Mouse (Mus musculus): ENCODE measurements around the gene Sh3rf3. TPM values are rescaled to one million over a fixed set of nuclear protein-coding genes. Genes with fewer than 3 reads are reported as not detected.

Sh3rf3 gene
- polyA plus RNA-seq, 1 experiment from 2014 or later, result 1.0 TPM

DNA sequence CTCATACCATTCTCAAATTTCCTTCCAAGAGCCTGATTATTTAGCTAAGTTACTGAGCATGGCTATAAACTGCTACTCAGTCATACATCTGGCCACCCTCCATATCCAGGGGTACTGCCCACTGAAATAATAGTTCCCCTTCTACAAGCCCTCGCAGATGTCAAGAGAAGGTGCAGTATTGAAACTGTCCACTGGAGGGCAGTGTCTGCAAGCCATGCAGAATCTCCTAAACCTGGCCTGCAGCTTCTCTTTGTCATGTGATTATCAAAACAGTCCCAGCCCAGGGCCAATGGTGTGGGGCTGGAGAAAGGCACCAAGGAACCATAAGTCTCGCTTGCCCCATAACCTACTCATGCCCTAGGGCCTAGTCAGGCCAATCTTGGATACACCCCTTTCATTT is 295.9 kb downstream of the Sh3rf3 start:
- WGBS, result 29% methylated on average over 2 of the region's 2 CpGs
- no peak overlapping the region for H3K27ac ChIP-seq (ENCODE audit: low read depth, low read length)
- no peaks in the 10 kb centered on the region for H3K27me3 ChIP-seq (ENCODE audit: control insufficient read depth, insufficient read depth, low read length)
- DNase-seq (ENCODE audit: low spot score) (peak; percentile 81), ATAC-seq (ENCODE audit: low FRiP score) (no peak)
- no peaks in the 10 kb centered on the region for H3K9me3 ChIP-seq (ENCODE audit: control insufficient read depth, low read length)
- no peak overlapping the region for H3K9ac ChIP-seq (ENCODE audit: low read depth, low read length)
- no peak overlapping the region for H3K4me3 ChIP-seq (ENCODE audit: low read depth, low read length)
- H3K36me3 ChIP-seq (ENCODE audit: control insufficient read depth, insufficient read depth, low read length), result no peaks in the 10 kb centered on the region
- H3K4me2 ChIP-seq (replicated peaks; ENCODE audit: low read depth, low read length), result no peak overlapping the region
- no peaks in the 10 kb centered on the region for H3K4me1 ChIP-seq (replicated peaks; ENCODE audit: control insufficient read depth, insufficient read depth, low read length)

DNA sequence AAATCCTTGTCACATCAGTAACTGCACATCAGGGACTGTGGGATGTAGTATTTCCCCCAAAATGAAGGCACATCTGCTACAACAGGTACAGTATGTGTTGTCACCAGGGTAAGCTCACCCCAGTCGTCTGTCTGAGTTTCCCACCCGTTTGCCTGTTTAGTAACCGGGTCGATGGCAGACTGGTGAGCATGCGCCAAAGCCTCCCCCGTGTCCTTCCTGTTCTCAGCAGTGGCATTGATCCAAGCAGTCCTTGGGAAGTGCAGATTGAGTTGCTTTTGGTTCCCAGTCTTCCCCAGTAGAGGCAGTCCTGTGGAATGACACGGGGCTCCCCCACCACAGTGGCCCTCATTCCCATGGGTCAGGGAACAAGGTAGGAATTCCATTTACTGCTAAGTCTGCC is 297.2 kb downstream of the Sh3rf3 start:
- Histone ChIP-seq H3K4me2 (replicated peaks; ENCODE audit: low read depth, low read length) (no peak overlapping the region), H3K9me3 (ENCODE audit: control insufficient read depth, low read length) (no peaks in the 10 kb centered on the region), H3K9ac (ENCODE audit: low read depth, low read length) (no peak overlapping the region), H3K4me1 (replicated peaks; ENCODE audit: control insufficient read depth, insufficient read depth, low read length) (no peaks in the 10 kb centered on the region), H3K4me3 (ENCODE audit: low read depth, low read length) (no peak overlapping the region), H3K36me3 (ENCODE audit: control insufficient read depth, insufficient read depth, low read length) (no peaks in the 10 kb centered on the region), H3K27ac (ENCODE audit: low read depth, low read length) (no peak overlapping the region), H3K27me3 (ENCODE audit: control insufficient read depth, insufficient read depth, low read length) (no peaks in the 10 kb centered on the region)
- DNase-seq (ENCODE audit: low spot score) (no peak), ATAC-seq (ENCODE audit: low FRiP score) (no peak)
- WGBS, result 95% methylated on average over 7 of the region's 7 CpGs

- WGBS, result 94% methylated on average over 8 of the region's 8 CpGs
These were observed 299.6 kb downstream of the Sh3rf3 start for GRCm38 (mm10) chr10:59112755-59113154.

DNA sequence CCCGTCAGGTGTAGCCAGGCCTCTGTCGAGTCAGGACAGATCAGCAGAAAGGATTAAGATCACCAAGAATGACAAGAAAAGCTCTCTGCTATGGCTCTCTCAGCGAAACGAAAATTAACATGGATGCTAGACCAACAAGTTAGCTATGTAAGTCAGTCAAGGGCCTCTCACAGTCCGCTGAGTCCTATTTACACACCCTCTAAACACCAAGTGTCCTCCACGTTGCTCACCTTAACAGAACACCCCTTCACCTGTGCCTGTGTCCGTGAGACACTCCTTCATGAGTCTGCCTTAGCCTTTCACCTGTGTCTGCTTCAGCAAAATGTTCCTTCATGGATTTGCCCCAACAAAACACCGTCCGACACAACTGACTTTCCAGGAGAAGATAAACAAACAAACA is 300.2 kb downstream of the Sh3rf3 start:
- no peaks in the 10 kb centered on the region for H3K36me3 ChIP-seq (ENCODE audit: control insufficient read depth, insufficient read depth, low read length)
- H3K4me2 ChIP-seq (replicated peaks; ENCODE audit: low read depth, low read length), result no peak overlapping the region
- no peaks in the 10 kb centered on the region for H3K9me3 ChIP-seq (ENCODE audit: control insufficient read depth, low read length)
- no peak overlapping the region for H3K4me3 ChIP-seq (ENCODE audit: low read depth, low read length)
- ATAC-seq (ENCODE audit: low FRiP score) (no peak), DNase-seq (ENCODE audit: low spot score) (no peak)
- H3K9ac ChIP-seq (ENCODE audit: low read depth, low read length), result no peak overlapping the region
- H3K4me1 ChIP-seq (replicated peaks; ENCODE audit: control insufficient read depth, insufficient read depth, low read length), result no peaks in the 10 kb centered on the region
- 90% methylated on average over 9 of the region's 9 CpGs for WGBS
- H3K27me3 ChIP-seq (ENCODE audit: control insufficient read depth, insufficient read depth, low read length), result no peaks in the 10 kb centered on the region
- H3K27ac ChIP-seq (ENCODE audit: low read depth, low read length), result no peak overlapping the region

More at GRCm38 (mm10) chr10:59112755-59113154, 299.6 kb downstream of the Sh3rf3 start:
- Histone ChIP-seq H3K9me3 (ENCODE audit: control insufficient read depth, low read length) (no peaks in the 10 kb centered on the region), H3K4me2 (replicated peaks; ENCODE audit: low read depth, low read length) (no peak overlapping the region), H3K27me3 (ENCODE audit: control insufficient read depth, insufficient read depth, low read length) (no peaks in the 10 kb centered on the region), H3K36me3 (ENCODE audit: control insufficient read depth, insufficient read depth, low read length) (no peaks in the 10 kb centered on the region), H3K27ac (ENCODE audit: low read depth, low read length) (no peak overlapping the region), H3K4me1 (replicated peaks; ENCODE audit: control insufficient read depth, insufficient read depth, low read length) (no peaks in the 10 kb centered on the region), H3K9ac (ENCODE audit: low read depth, low read length) (no peak overlapping the region), H3K4me3 (ENCODE audit: low read depth, low read length) (no peak overlapping the region)
- no peak for DNase-seq (ENCODE audit: low spot score)
- no peak for ATAC-seq (ENCODE audit: low FRiP score)

GRCm38 (mm10) chr10:59114535-59115291 is 301.6 kb downstream of the Sh3rf3 start:
- Histone ChIP-seq H3K9ac (ENCODE audit: low read depth, low read length) (no peak overlapping the region), H3K4me3 (ENCODE audit: low read depth, low read length) (no peak overlapping the region), H3K27ac (ENCODE audit: low read depth, low read length) (no peak overlapping the region), H3K27me3 (ENCODE audit: control insufficient read depth, insufficient read depth, low read length) (no peaks in the 10 kb centered on the region), H3K4me1 (replicated peaks; ENCODE audit: control insufficient read depth, insufficient read depth, low read length) (no peaks in the 10 kb centered on the region), H3K4me2 (replicated peaks; ENCODE audit: low read depth, low read length) (no peak overlapping the region), H3K36me3 (ENCODE audit: control insufficient read depth, insufficient read depth, low read length) (no peaks in the 10 kb centered on the region), H3K9me3 (ENCODE audit: control insufficient read depth, low read length) (no peaks in the 10 kb centered on the region)
- no peak for ATAC-seq (ENCODE audit: low FRiP score)
- DNase-seq (ENCODE audit: low spot score), result no peak
- 60% methylated on average over 15 of the region's 15 CpGs for WGBS

DNA sequence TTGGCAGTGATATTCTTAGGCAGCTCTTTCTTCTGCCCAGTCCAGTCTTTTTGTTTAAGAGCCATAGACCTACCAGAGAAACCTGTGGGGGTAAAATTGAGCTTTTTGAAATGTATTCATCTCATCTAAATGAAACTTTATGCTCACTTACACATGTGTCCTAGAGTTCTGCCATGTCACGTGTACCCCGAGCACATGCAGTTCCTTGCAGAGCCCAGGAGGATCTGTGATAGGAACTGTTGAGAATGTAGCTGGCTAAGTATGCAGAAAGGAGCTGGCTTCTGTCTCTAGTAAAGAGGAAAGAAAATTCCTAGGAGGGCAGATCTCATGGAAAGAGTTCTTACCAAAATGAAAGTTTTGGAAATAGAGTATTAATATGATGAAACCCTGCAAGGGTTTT is 302.5 kb downstream of the Sh3rf3 start:
- no peaks in the 10 kb centered on the region for H3K4me1 ChIP-seq (replicated peaks; ENCODE audit: control insufficient read depth, insufficient read depth, low read length)
- H3K9me3 ChIP-seq (ENCODE audit: control insufficient read depth, low read length), result no peaks in the 10 kb centered on the region
- ATAC-seq (ENCODE audit: low FRiP score), result no peak
- no peak for DNase-seq (ENCODE audit: low spot score)
- no peaks in the 10 kb centered on the region for H3K27me3 ChIP-seq (ENCODE audit: control insufficient read depth, insufficient read depth, low read length)
- H3K9ac ChIP-seq (ENCODE audit: low read depth, low read length), result no peak overlapping the region
- no peaks in the 10 kb centered on the region for H3K36me3 ChIP-seq (ENCODE audit: control insufficient read depth, insufficient read depth, low read length)
- H3K4me2 ChIP-seq (replicated peaks; ENCODE audit: low read depth, low read length), result no peak overlapping the region
- no peak overlapping the region for H3K4me3 ChIP-seq (ENCODE audit: low read depth, low read length)
- WGBS, result 92% methylated on average over 2 of the region's 2 CpGs
- H3K27ac ChIP-seq (ENCODE audit: low read depth, low read length), result no peak overlapping the region

DNA sequence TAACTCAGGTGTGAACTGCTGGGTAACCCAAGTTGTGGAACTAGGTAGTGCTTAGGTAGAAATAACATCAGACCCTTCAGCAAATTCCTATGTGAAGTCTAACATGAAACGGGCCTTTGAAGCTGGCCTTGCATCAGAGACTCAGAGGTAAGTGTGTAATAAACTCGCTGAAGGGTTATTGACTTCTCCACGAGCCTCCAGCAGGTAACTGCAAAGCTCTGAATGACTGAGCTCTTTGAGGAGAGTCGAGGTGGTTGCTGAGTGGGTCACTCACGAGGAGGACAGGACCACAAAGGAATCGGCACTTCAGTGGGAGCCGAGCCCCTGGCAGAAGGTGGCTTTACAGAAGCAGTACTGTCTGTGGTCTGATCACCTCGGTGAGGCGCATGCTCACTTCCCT is 303.2 kb downstream of the Sh3rf3 start:
- WGBS, result 84% methylated on average over 9 of the region's 9 CpGs
- no peaks in the 10 kb centered on the region for H3K27me3 ChIP-seq (ENCODE audit: control insufficient read depth, insufficient read depth, low read length)
- H3K27ac ChIP-seq (ENCODE audit: low read depth, low read length), result no peak overlapping the region
- ATAC-seq (ENCODE audit: low FRiP score) (no peak), DNase-seq (ENCODE audit: low spot score) (no peak)
- no peak overlapping the region for H3K4me2 ChIP-seq (replicated peaks; ENCODE audit: low read depth, low read length)
- no peak overlapping the region for H3K9ac ChIP-seq (ENCODE audit: low read depth, low read length)
- H3K9me3 ChIP-seq (ENCODE audit: control insufficient read depth, low read length), result no peaks in the 10 kb centered on the region
- no peaks in the 10 kb centered on the region for H3K4me1 ChIP-seq (replicated peaks; ENCODE audit: control insufficient read depth, insufficient read depth, low read length)
- H3K4me3 ChIP-seq (ENCODE audit: low read depth, low read length), result no peak overlapping the region
- no peaks in the 10 kb centered on the region for H3K36me3 ChIP-seq (ENCODE audit: control insufficient read depth, insufficient read depth, low read length)

- H3K9ac ChIP-seq (ENCODE audit: low read depth, low read length), result no peak overlapping the region
- WGBS, result 80% methylated on average over 5 of the region's 5 CpGs
- no peak overlapping the region for H3K27ac ChIP-seq (ENCODE audit: low read depth, low read length)
- no peaks in the 10 kb centered on the region for H3K36me3 ChIP-seq (ENCODE audit: control insufficient read depth, insufficient read depth, low read length)
- ATAC-seq (ENCODE audit: low FRiP score), result no peak
- no peaks in the 10 kb centered on the region for H3K4me1 ChIP-seq (replicated peaks; ENCODE audit: control insufficient read depth, insufficient read depth, low read length)
- no peak for DNase-seq (ENCODE audit: low spot score)
- no peak overlapping the region for H3K4me2 ChIP-seq (replicated peaks; ENCODE audit: low read depth, low read length)
- H3K27me3 ChIP-seq (ENCODE audit: control insufficient read depth, insufficient read depth, low read length), result no peaks in the 10 kb centered on the region
- no peak overlapping the region for H3K4me3 ChIP-seq (ENCODE audit: low read depth, low read length)
- H3K9me3 ChIP-seq (ENCODE audit: control insufficient read depth, low read length), result no peaks in the 10 kb centered on the region
These were observed 304.4 kb downstream of the Sh3rf3 start for GRCm38 (mm10) chr10:59117555-59117954.

DNA sequence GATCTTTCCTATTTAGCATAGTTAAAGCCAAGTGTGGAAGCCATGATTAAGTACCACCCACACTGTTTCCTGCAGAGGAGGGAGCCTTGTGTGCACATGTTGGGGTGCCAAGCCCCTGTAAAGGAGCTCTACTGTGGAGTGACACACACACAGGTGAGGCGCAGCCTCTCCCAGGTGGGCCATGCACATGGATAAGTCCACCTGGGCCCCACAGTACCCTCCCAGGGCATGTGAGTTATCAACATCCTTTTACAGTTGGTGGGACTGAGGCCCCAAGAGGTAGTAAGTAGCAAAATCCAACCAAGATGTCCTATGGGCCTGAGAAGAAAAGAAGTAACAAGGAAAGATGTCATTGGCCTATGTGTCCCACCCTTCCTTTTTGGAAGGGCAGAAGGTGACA is 305.8 kb downstream of the Sh3rf3 start:
- H3K4me1 ChIP-seq (replicated peaks; ENCODE audit: control insufficient read depth, insufficient read depth, low read length), result no peaks in the 10 kb centered on the region
- no peak for DNase-seq (ENCODE audit: low spot score)
- H3K4me2 ChIP-seq (replicated peaks; ENCODE audit: low read depth, low read length), result no peak overlapping the region
- no peak overlapping the region for H3K27ac ChIP-seq (ENCODE audit: low read depth, low read length)
- no peak for ATAC-seq (ENCODE audit: low FRiP score)
- no peak overlapping the region for H3K4me3 ChIP-seq (ENCODE audit: low read depth, low read length)
- H3K9me3 ChIP-seq (ENCODE audit: control insufficient read depth, low read length), result no peaks in the 10 kb centered on the region
- no peaks in the 10 kb centered on the region for H3K36me3 ChIP-seq (ENCODE audit: control insufficient read depth, insufficient read depth, low read length)
- no peaks in the 10 kb centered on the region for H3K27me3 ChIP-seq (ENCODE audit: control insufficient read depth, insufficient read depth, low read length)
- no peak overlapping the region for H3K9ac ChIP-seq (ENCODE audit: low read depth, low read length)
- 96% methylated on average over 1 of the region's 1 CpGs for WGBS

Data from hindbrain, embryonic 11.5 days (tissue).